Mouse (Mus musculus) MEL (cell line): Measurements from ENCODE around the gene Clec3a. TPM values are rescaled to one million over a fixed set of nuclear protein-coding genes. Genes with fewer than 3 reads are reported as not detected.

Source experiments
- DNase-seq: peaks from one replicate; pipeline ENCODE4 v3.0.0; 2011; ENCODE audit warnings: low read depth, low spot score
- H3K27ac ChIP-seq: 2 replicates; pipeline ENCODE4 v1.5.1; 2012; ENCODE audit warnings: low read depth, mild to moderate bottlenecking, control low read depth, low read length, moderate library complexity; ENCODE audit not compliant: control insufficient read depth
- H3K27me3 ChIP-seq, 2 experiments: fragments of 150-350 bp in 1 of 2; sonication (generic) in 1 of 2; 2 replicates each; pipeline ENCODE4 v1.6.1; 2012; ENCODE audit warnings: low read length in 2 of 2, mild to moderate bottlenecking in 2 of 2, improper control_type of control experiment in 1 of 2, moderate library complexity in 1 of 2; ENCODE audit not compliant: insufficient read depth in 2 of 2, control insufficient read depth in 1 of 2
- H3K36me3 ChIP-seq, 2 experiments: 2 replicates each; pipeline ENCODE4 v1.6.1; 2012 to 2014; ENCODE audit warnings: low read length in 2 of 2, improper control_type of control experiment in 1 of 2, inconsistent platforms in 1 of 2, mild to moderate bottlenecking in 1 of 2; ENCODE audit not compliant: insufficient read depth in 2 of 2, control insufficient read depth in 1 of 2
- H3K4me1 ChIP-seq, 2 experiments: fragments of 150-350 bp in 1 of 2; sonication (generic) in 1 of 2; 2 replicates each; pipeline ENCODE4 v1.6.1; 2012; ENCODE audit warnings: low read length in 2 of 2, improper control_type of control experiment in 1 of 2, mild to moderate bottlenecking in 1 of 2; ENCODE audit not compliant: insufficient read depth in 2 of 2, control insufficient read depth in 1 of 2
- H3K4me3 ChIP-seq, 2 experiments: fragments of 150-350 bp in 1 of 2; sonication (generic) in 1 of 2; 2 replicates each; pipeline ENCODE4 v1.5.1; 2012; ENCODE audit warnings: low read depth in 2 of 2, low read length in 2 of 2, mild to moderate bottlenecking in 2 of 2, moderate library complexity in 2 of 2, control low read depth in 1 of 2, improper control_type of control experiment in 1 of 2; ENCODE audit not compliant: control insufficient read depth in 1 of 2, insufficient read depth in 1 of 2
- H3K79me2 ChIP-seq: 2 replicates; pipeline ENCODE4 v1.6.1; 2012; ENCODE audit warnings: mild to moderate bottlenecking, low read length, moderate library complexity; ENCODE audit not compliant: control insufficient read depth, poor library complexity, insufficient read depth
- H3K9ac ChIP-seq: 2 replicates; pipeline ENCODE4 v1.6.1; 2012; ENCODE audit warnings: low read depth, mild to moderate bottlenecking, control low read depth, low read length, moderate library complexity; ENCODE audit not compliant: control insufficient read depth, poor library complexity, severe bottlenecking
- H3K9me3 ChIP-seq: fragments of 150-350 bp; sonication (generic); replicated peaks from 2 replicates; pipeline ENCODE4 v1.6.1; 2012; ENCODE audit warnings: mild to moderate bottlenecking, low read length, improper control_type of control experiment, moderate library complexity; ENCODE audit not compliant: insufficient read depth
- CHD1 ChIP-seq: IDR thresholded peaks from 2 replicates; pipeline ENCODE4 v1.6.1; 2012; ENCODE audit warnings: low read depth, mild to moderate bottlenecking, inconsistent platforms, low read length, improper control_type of control experiment
- CHD2 ChIP-seq: IDR thresholded peaks from 2 replicates; pipeline ENCODE4 v1.6.1; 2011; ENCODE audit warnings: low read length, improper control_type of control experiment
- E2F4 ChIP-seq: IDR thresholded peaks from 2 replicates; pipeline ENCODE4 v1.6.1; 2011; ENCODE audit warnings: low read depth, low read length, improper control_type of control experiment, borderline replicate concordance
- EP300 ChIP-seq, 2 experiments: IDR thresholded peaks; 2 replicates each; pipeline ENCODE4 v1.6.1; 2011; ENCODE audit warnings: improper control_type of control experiment in 2 of 2, low read length in 2 of 2, low read depth in 1 of 2, mild to moderate bottlenecking in 1 of 2
- HCFC1 ChIP-seq: IDR thresholded peaks from 2 replicates; pipeline ENCODE4 v1.6.1; 2012; ENCODE audit warnings: low read depth, mild to moderate bottlenecking, inconsistent platforms, low read length, improper control_type of control experiment, moderate library complexity
- MAFK ChIP-seq: IDR thresholded peaks from 2 replicates; pipeline ENCODE4 v1.6.1; 2011; ENCODE audit warnings: low read depth, mild to moderate bottlenecking, low read length, improper control_type of control experiment, borderline replicate concordance
- MAZ ChIP-seq: IDR thresholded peaks from 2 replicates; pipeline ENCODE4 v1.6.1; 2012; ENCODE audit warnings: low read depth, mild to moderate bottlenecking, inconsistent platforms, low read length, improper control_type of control experiment
- MEF2A ChIP-seq: IDR thresholded peaks from 2 replicates; pipeline ENCODE4 v1.6.1; 2014; ENCODE audit warnings: low read depth, mild to moderate bottlenecking, inconsistent platforms, low read length, improper control_type of control experiment; ENCODE audit not compliant: poor library complexity, insufficient replicate concordance, severe bottlenecking; ENCODE audit errors: extremely low read depth
- MXI1 ChIP-seq: IDR thresholded peaks from 2 replicates; pipeline ENCODE4 v1.6.1; 2011; ENCODE audit warnings: mild to moderate bottlenecking, low read depth, low read length, improper control_type of control experiment
- MYB ChIP-seq: IDR thresholded peaks from 2 replicates; pipeline ENCODE4 v1.6.1; 2011; ENCODE audit warnings: mild to moderate bottlenecking, low read depth, low read length, improper control_type of control experiment
- NRF1 ChIP-seq: IDR thresholded peaks from 2 replicates; pipeline ENCODE4 v1.6.1; 2014; ENCODE audit warnings: low read depth, mild to moderate bottlenecking, inconsistent platforms, low read length, improper control_type of control experiment, moderate library complexity; ENCODE audit not compliant: poor library complexity, insufficient read depth, severe bottlenecking
- POLR2A ChIP-seq, 2 experiments: IDR thresholded peaks; 2 replicates each; pipeline ENCODE4 v1.6.1; 2011 to 2012; ENCODE audit warnings: low read length in 2 of 2, mild to moderate bottlenecking in 2 of 2, control low read depth in 1 of 2, improper control_type of control experiment in 1 of 2, low read depth in 1 of 2, moderate library complexity in 1 of 2; ENCODE audit not compliant: control insufficient read depth in 1 of 2, insufficient read depth in 1 of 2, poor library complexity in 1 of 2
- POLR2AphosphoS5 ChIP-seq: IDR thresholded peaks from 2 replicates; pipeline ENCODE4 v1.6.1; 2012; ENCODE audit warnings: low read depth, borderline replicate concordance, mild to moderate bottlenecking, inconsistent platforms, low read length, moderate library complexity, mixed read lengths
- RAD21 ChIP-seq: IDR thresholded peaks from 2 replicates; pipeline ENCODE4 v1.6.1; 2011; ENCODE audit warnings: mild to moderate bottlenecking, low read depth, low read length, improper control_type of control experiment
- USF2 ChIP-seq, 2 experiments: IDR thresholded peaks; 2 replicates each; pipeline ENCODE4 v1.6.1; 2011 to 2012; ENCODE audit warnings: improper control_type of control experiment in 2 of 2, low read length in 2 of 2, borderline replicate concordance in 1 of 2, inconsistent platforms in 1 of 2, low read depth in 1 of 2, mild to moderate bottlenecking in 1 of 2; ENCODE audit not compliant: insufficient read depth in 1 of 2
- ZC3H11A ChIP-seq: IDR thresholded peaks from 2 replicates; pipeline ENCODE4 v1.6.1; 2012; ENCODE audit warnings: low read depth, mild to moderate bottlenecking, inconsistent platforms, low read length, improper control_type of control experiment
- ZKSCAN1 ChIP-seq: IDR thresholded peaks from 2 replicates; pipeline ENCODE4 v1.6.1; 2012; ENCODE audit warnings: low read depth, mild to moderate bottlenecking, inconsistent platforms, low read length, improper control_type of control experiment, moderate library complexity
- polyA plus RNA-seq, 2 experiments: library from polyadenylated mRNA; stranded (reverse) in 1 of 2; unstranded in 1 of 2; fragments of >175 nt in 1 of 2; fragments of >200 nt in 1 of 2; gene quantifications; 2 replicates each; pipeline versions ENCODE4 v1.2.1 to v1.2.4; 2012; ENCODE audit warnings: low replicate concordance in 2 of 2, low read depth in 1 of 2; ENCODE audit not compliant: insufficient read length in 2 of 2, insufficient read depth in 1 of 2, missing spikeins in 1 of 2
- total RNA-seq: library from RNA; depleted of rRNA; stranded (reverse); fragments of 300-350 nt; gene quantifications from 2 replicates; pipeline ENCODE4 v1.2.3, GENCODE M21; 2012

The Clec3a gene
- total and polyA plus RNA-seq, 3 experiments, result not detected

GRCm38 (mm10) chr8:114399273-114399672 lies 18.6 kb upstream of the Clec3a start:
- no peaks in the 10 kb centered on the region for H3K4me1 ChIP-seq
- no peak for TF ChIP-seq MYB
- TF ChIP-seq CHD1, result no peak
- TF ChIP-seq ZKSCAN1, result no peak
- no peak for TF ChIP-seq MAFK
- TF ChIP-seq MXI1, result no peak
- TF ChIP-seq USF2 (IDR thresholded peaks at IDR 0.05; ENCODE audit: borderline replicate concordance in 1 of 2, insufficient read depth in 1 of 2, low read depth in 1 of 2, low read length in 2 of 2), result no peak
- TF ChIP-seq POLR2A (IDR thresholded peaks at IDR 0.05; ENCODE audit: control insufficient read depth in 1 of 2, insufficient read depth in 1 of 2, low read depth in 1 of 2, low read length in 2 of 2, poor library complexity in 1 of 2), result no peak
- no peak for TF ChIP-seq RAD21
- H3K9ac ChIP-seq, result no peak overlapping the region
- H3K27ac ChIP-seq, result no peak overlapping the region
- no peaks in the 10 kb centered on the region for H3K9me3 ChIP-seq
- H3K79me2 ChIP-seq, result no peaks in the 10 kb centered on the region
- H3K36me3 ChIP-seq, result no peaks in the 10 kb centered on the region
- no peak for DNase-seq
- H3K4me3 ChIP-seq, result no peak overlapping the region
- H3K27me3 ChIP-seq, result no peaks in the 10 kb centered on the region

- H3K27ac ChIP-seq, result no peak overlapping the region
- H3K9me3 ChIP-seq, result no peaks in the 10 kb centered on the region
- H3K9ac ChIP-seq, result no peak overlapping the region
- no peaks in the 10 kb centered on the region for H3K4me1 ChIP-seq
- no peak for DNase-seq
- no peak for TF ChIP-seq CHD2
- no peak for TF ChIP-seq E2F4
- no peak for TF ChIP-seq NRF1
- TF ChIP-seq POLR2AphosphoS5, result no peak
- no peak for TF ChIP-seq ZC3H11A
- no peak for TF ChIP-seq MEF2A
- TF ChIP-seq HCFC1, result no peak
- no peak for TF ChIP-seq EP300 (IDR thresholded peaks at IDR 0.05; ENCODE audit: low read depth in 1 of 2, low read length in 2 of 2)
- no peak for TF ChIP-seq POLR2A (IDR thresholded peaks at IDR 0.05; ENCODE audit: control insufficient read depth in 1 of 2, insufficient read depth in 1 of 2, low read depth in 1 of 2, low read length in 2 of 2, poor library complexity in 1 of 2)
- no peak for TF ChIP-seq MAZ
- H3K4me3 ChIP-seq, result no peak overlapping the region
- no peaks in the 10 kb centered on the region for H3K36me3 ChIP-seq
- no peaks in the 10 kb centered on the region for H3K79me2 ChIP-seq
- no peaks in the 10 kb centered on the region for H3K27me3 ChIP-seq
These were observed 16.2 kb upstream of the Clec3a start for GRCm38 (mm10) chr8:114401679-114402078.
